Mouse (Mus musculus) liver, postnatal 0 days (tissue): ENCODE results near the gene Sdr9c7.
A peak's percentile ranks its signal among the peaks of the same experiment; 100 is the strongest.

Source experiments
- CTCF ChIP-seq: sonication (generic); IDR thresholded peaks from 2 replicates; pipeline ENCODE4 v1.5.1; 2016; ENCODE audit warnings: antibody characterized with exemption, low read depth
- EP300 ChIP-seq: IDR thresholded peaks from 2 replicates; pipeline ENCODE4 v1.6.1; 2016; ENCODE audit warnings: antibody characterized with exemption, low read depth, mild to moderate bottlenecking

GRCm38 (mm10) chr10:127872484-127872883 is 25.8 kb upstream of the Sdr9c7 start:
- TF ChIP-seq CTCF, result peak; percentile 68
- TF ChIP-seq EP300, result no peak
